Mouse (Mus musculus): ENCODE measurements at regions not wholly inside any gene's neighbourhood (a gene's known extent, or its start where the extent isn't known, plus 50 kb on each side); places are given as distances from the start of the nearest gene placed in this dataset.

DNA sequence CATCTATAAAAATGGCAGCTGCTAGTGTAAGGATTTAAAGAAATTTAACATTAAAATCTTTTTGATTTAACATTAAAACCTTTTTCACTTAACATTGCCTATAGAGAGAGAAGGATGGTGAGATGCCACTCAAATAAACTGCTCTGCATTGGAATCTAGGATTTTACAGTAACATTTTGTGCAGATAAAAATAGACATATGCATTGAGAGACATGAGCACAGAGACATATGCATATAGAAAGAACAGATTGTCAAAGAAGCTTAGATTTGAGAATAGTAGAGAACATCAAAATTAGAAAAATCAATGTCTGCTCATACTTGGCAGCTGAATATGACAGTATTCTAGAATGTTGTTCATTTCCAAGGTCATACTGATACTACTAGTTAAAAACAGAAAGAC lies 220.2 kb downstream of the Arap2 start:
- no peaks in the 10 kb centered on the region for H3K27me3 ChIP-seq (ENCODE audit: control insufficient read depth, insufficient read depth, low read length)
- no peak overlapping the region for H3K4me3 ChIP-seq (ENCODE audit: low read length)
- ATAC-seq (ENCODE audit: low FRiP score, low TSS enrichment) = no peak
- no peak overlapping the region for H3K27ac ChIP-seq (ENCODE audit: low read depth, low read length)
- no peak overlapping the region for H3K9ac ChIP-seq (ENCODE audit: low read depth, low read length)
- no peaks in the 10 kb centered on the region for H3K9me3 ChIP-seq (ENCODE audit: control insufficient read depth, low read length)
- H3K36me3 ChIP-seq (ENCODE audit: control insufficient read depth, insufficient read depth, low read length) = no peaks in the 10 kb centered on the region
- no peaks in the 10 kb centered on the region for H3K4me1 ChIP-seq (ENCODE audit: control insufficient read depth, insufficient read depth, low read length)
- H3K4me2 ChIP-seq (replicated peaks; ENCODE audit: low read depth, low read length) = no peak overlapping the region

DNA sequence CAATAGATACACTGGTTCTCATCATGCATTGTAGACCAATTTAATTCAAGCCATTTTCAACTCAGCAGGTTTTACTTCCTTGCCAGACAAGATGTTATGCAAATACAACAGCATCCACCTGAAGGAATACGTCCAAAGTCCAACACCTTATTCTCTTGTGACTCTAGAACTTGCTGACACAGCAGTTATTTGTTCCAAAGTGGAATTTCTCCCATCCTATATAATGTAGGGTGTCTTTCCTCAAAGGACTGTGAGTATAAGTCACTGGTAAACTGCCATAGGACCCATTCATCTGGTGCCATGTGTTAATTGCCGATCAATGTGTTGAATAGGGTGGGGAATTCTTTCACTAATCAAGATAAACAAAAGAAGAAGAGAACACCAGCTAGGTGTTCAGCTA lies 226.7 kb downstream of the Arap2 start:
- whole genome bisulfite sequencing = 91% methylated on average over 2 of the region's 2 CpGs
- no peaks in the 10 kb centered on the region for H3K36me3 ChIP-seq (ENCODE audit: control insufficient read depth, insufficient read depth, low read length)
- H3K9ac ChIP-seq (ENCODE audit: low read depth, low read length) = no peak overlapping the region
- H3K27me3 ChIP-seq (ENCODE audit: control insufficient read depth, insufficient read depth, low read length) = no peaks in the 10 kb centered on the region
- no peak overlapping the region for H3K4me2 ChIP-seq (replicated peaks; ENCODE audit: low read depth, low read length)
- H3K27ac ChIP-seq (ENCODE audit: low read depth, low read length) = no peak overlapping the region
- ATAC-seq (ENCODE audit: low FRiP score, low TSS enrichment) = no peak
- H3K9me3 ChIP-seq (ENCODE audit: control insufficient read depth, low read length) = no peaks in the 10 kb centered on the region
- no peak overlapping the region for H3K4me3 ChIP-seq (ENCODE audit: low read length)
- no peaks in the 10 kb centered on the region for H3K4me1 ChIP-seq (ENCODE audit: control insufficient read depth, insufficient read depth, low read length)

DNA sequence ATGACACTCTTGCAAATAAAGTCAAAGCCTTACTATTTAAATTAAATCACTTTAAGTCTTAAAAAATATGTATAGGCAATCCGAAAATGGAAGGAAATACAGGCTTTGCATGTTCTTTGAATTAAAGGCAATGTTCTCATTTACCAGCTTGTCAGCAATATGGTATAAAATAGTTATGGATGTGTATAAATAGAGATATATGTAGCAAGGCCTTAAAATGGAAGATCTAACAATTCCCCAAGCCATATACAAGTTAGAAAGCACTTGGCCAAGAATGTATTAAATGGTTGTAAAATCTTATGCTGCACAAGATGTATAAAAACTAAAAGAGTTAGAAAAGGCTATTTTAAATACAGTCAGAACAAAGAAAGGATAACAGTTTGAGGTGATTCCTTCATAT lies 254.1 kb downstream of the Arap2 start:
- WGBS = 86% methylated on average over 1 of the region's 1 CpGs
- Histone ChIP-seq H3K27me3 (ENCODE audit: control insufficient read depth, insufficient read depth, low read length) (no peaks in the 10 kb centered on the region), H3K9me3 (ENCODE audit: control insufficient read depth, low read length) (no peaks in the 10 kb centered on the region), H3K4me2 (replicated peaks; ENCODE audit: low read depth, low read length) (no peak overlapping the region), H3K27ac (ENCODE audit: low read depth, low read length) (no peak overlapping the region), H3K4me1 (ENCODE audit: control insufficient read depth, insufficient read depth, low read length) (no peaks in the 10 kb centered on the region), H3K9ac (ENCODE audit: low read depth, low read length) (no peak overlapping the region), H3K36me3 (ENCODE audit: control insufficient read depth, insufficient read depth, low read length) (no peaks in the 10 kb centered on the region), H3K4me3 (ENCODE audit: low read length) (no peak overlapping the region)
- ATAC-seq (ENCODE audit: low FRiP score, low TSS enrichment) = no peak

DNA sequence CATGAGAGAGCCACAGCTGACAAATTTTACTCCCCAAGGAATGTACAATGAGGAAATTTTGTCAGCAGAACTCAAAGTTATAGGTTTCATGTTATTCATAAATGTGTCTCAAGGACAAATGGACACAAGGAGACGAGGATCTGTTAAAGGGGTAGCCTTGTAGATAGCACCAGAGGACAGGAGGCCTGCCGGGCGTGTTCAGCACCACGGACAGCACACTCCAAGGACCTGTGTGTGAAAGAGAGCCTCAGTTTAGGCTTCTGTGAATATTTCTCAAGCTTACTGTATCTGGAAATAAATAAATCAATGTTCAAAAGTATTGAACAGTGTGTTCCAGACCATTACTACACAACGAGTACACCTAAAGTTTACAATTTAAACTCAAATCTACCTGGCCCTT lies 282.4 kb downstream of the Arap2 start:
- no peaks in the 10 kb centered on the region for H3K36me3 ChIP-seq (ENCODE audit: control insufficient read depth, insufficient read depth, low read length)
- ATAC-seq (ENCODE audit: low FRiP score, low TSS enrichment) = peak; percentile 79; the same call in 1 of the 2 replicates

DNA sequence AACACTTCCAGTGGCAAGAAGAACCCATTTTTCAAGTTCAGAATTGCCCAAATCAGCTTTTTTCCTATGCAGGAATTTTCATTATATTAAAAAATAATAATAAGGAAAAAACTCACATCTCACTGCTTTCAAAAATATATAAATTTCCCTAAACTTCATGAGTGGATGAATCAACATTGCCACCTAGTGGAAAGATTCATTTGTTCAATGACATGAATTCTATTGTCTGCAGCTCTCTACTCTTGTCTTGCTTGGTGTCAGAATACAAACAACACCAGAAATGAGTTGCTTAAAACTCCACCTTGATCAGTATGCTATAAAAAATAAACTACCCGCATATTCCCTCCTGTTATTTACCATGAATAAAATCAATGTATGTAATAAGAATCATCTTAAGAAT lies 285.0 kb downstream of the Arap2 start:
- 30% methylated on average over 1 of the region's 1 CpGs for WGBS
- H3K4me2 ChIP-seq (replicated peaks; ENCODE audit: low read depth, low read length) = no peak overlapping the region
- ATAC-seq (ENCODE audit: low FRiP score, low TSS enrichment) = no peak

More for the DNA sequence above, 282.4 kb downstream of the Arap2 start:
- no peaks in the 10 kb centered on the region for H3K9me3 ChIP-seq (ENCODE audit: control insufficient read depth, low read length)
- no peak overlapping the region for H3K27ac ChIP-seq (ENCODE audit: low read depth, low read length)
- H3K4me1 ChIP-seq (ENCODE audit: control insufficient read depth, insufficient read depth, low read length) = no peaks in the 10 kb centered on the region
- 30% methylated on average over 5 of the region's 5 CpGs for WGBS
- no peak overlapping the region for H3K4me2 ChIP-seq (replicated peaks; ENCODE audit: low read depth, low read length)
- no peak overlapping the region for H3K4me3 ChIP-seq (ENCODE audit: low read length)
- no peaks in the 10 kb centered on the region for H3K27me3 ChIP-seq (ENCODE audit: control insufficient read depth, insufficient read depth, low read length)
- H3K9ac ChIP-seq (ENCODE audit: low read depth, low read length) = no peak overlapping the region

DNA sequence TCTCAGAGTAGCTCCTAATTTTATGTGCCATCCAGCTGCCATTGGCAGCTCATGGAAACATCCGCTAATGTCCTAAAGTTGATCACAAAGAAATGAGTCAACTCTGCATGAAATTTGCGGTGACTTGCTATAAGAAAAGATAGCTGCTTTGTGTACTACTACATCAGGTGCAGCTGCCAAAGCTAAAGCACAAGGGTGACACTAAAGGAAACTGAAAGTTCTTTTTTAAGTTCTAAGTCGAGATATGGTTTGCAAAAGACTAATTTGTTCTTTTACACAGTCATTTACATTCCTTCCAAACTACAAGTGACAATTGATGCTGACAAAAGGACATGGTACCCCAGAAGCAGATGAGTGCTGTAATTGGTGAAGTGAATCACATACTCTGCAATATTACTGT lies 292.5 kb downstream of the Arap2 start:
- Histone ChIP-seq H3K27ac (ENCODE audit: low read depth, low read length) (no peak overlapping the region), H3K4me3 (ENCODE audit: low read length) (no peak overlapping the region), H3K36me3 (ENCODE audit: control insufficient read depth, insufficient read depth, low read length) (no peaks in the 10 kb centered on the region), H3K4me2 (replicated peaks; ENCODE audit: low read depth, low read length) (no peak overlapping the region), H3K9me3 (ENCODE audit: control insufficient read depth, low read length) (no peaks in the 10 kb centered on the region), H3K27me3 (ENCODE audit: control insufficient read depth, insufficient read depth, low read length) (no peaks in the 10 kb centered on the region), H3K9ac (ENCODE audit: low read depth, low read length) (no peak overlapping the region), H3K4me1 (ENCODE audit: control insufficient read depth, insufficient read depth, low read length) (no peaks in the 10 kb centered on the region)
- 85% methylated on average over 3 of the region's 3 CpGs for WGBS
- no peak for ATAC-seq (ENCODE audit: low FRiP score, low TSS enrichment)

More for the DNA sequence above, 285.0 kb downstream of the Arap2 start:
- H3K4me3 ChIP-seq (ENCODE audit: low read length) = no peak overlapping the region
- no peak overlapping the region for H3K27ac ChIP-seq (ENCODE audit: low read depth, low read length)
- H3K9ac ChIP-seq (ENCODE audit: low read depth, low read length) = no peak overlapping the region
- H3K9me3 ChIP-seq (ENCODE audit: control insufficient read depth, low read length) = no peaks in the 10 kb centered on the region
- H3K36me3 ChIP-seq (ENCODE audit: control insufficient read depth, insufficient read depth, low read length) = no peaks in the 10 kb centered on the region
- H3K27me3 ChIP-seq (ENCODE audit: control insufficient read depth, insufficient read depth, low read length) = no peaks in the 10 kb centered on the region
- H3K4me1 ChIP-seq (ENCODE audit: control insufficient read depth, insufficient read depth, low read length) = no peaks in the 10 kb centered on the region

DNA sequence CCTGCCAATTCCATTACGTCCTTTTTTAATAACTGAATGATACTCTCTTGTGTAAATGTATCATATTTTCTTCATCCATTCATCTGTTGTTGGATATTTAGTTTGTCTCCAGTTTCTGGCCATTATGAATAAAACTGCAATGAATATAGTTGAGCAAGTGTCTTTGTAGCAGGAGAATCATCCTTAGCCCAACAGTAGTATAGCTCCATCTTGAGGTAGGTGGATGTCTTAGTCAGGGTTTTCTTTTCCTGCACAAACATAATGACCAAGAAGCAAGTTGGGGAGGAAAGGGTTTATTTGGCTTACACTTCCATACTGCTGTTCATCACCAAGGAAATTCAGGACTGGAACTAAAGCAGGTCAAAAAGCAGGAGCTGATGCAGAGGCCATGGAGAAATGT lies 299.2 kb downstream of the Arap2 start:
- Histone ChIP-seq H3K9ac (ENCODE audit: low read depth, low read length) (no peak overlapping the region), H3K27me3 (ENCODE audit: control insufficient read depth, insufficient read depth, low read length) (no peaks in the 10 kb centered on the region), H3K36me3 (ENCODE audit: control insufficient read depth, insufficient read depth, low read length) (no peaks in the 10 kb centered on the region), H3K4me1 (ENCODE audit: control insufficient read depth, insufficient read depth, low read length) (no peaks in the 10 kb centered on the region), H3K4me2 (replicated peaks; ENCODE audit: low read depth, low read length) (no peak overlapping the region), H3K9me3 (ENCODE audit: control insufficient read depth, low read length) (no peaks in the 10 kb centered on the region), H3K27ac (ENCODE audit: low read depth, low read length) (no peak overlapping the region), H3K4me3 (ENCODE audit: low read length) (no peak overlapping the region)
- WGBS = 79% methylated on average over 1 of the region's 1 CpGs
- ATAC-seq (ENCODE audit: low FRiP score, low TSS enrichment) = no peak

DNA sequence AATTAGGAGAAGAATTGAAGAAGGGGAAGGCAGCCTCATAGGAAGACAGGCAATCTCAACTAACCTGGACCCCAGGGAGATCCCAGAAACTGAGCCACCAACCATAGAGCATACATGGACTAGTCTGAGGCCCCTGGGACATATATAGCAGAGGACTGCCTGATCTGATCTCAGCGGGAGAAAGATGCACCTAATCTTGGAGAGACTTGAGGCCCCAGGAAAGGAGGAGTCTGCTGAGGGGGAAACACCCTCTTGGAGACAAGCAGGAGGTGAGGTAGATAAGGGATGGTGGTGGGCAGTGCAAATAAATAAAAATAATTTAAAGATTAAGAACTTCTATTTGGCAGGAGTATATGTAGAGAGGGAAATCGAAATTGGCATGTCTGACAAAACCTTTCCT lies 303.4 kb downstream of the Arap2 start:
- WGBS = 82% methylated on average over 2 of the region's 2 CpGs
- Histone ChIP-seq H3K4me1 (ENCODE audit: control insufficient read depth, insufficient read depth, low read length) (no peaks in the 10 kb centered on the region), H3K27ac (ENCODE audit: low read depth, low read length) (no peak overlapping the region), H3K9me3 (ENCODE audit: control insufficient read depth, low read length) (no peaks in the 10 kb centered on the region), H3K4me3 (ENCODE audit: low read length) (no peak overlapping the region), H3K27me3 (ENCODE audit: control insufficient read depth, insufficient read depth, low read length) (no peaks in the 10 kb centered on the region), H3K36me3 (ENCODE audit: control insufficient read depth, insufficient read depth, low read length) (no peaks in the 10 kb centered on the region), H3K9ac (ENCODE audit: low read depth, low read length) (no peak overlapping the region), H3K4me2 (replicated peaks; ENCODE audit: low read depth, low read length) (no peak overlapping the region)
- no peak for ATAC-seq (ENCODE audit: low FRiP score, low TSS enrichment)
